Mouse (Mus musculus): ENCODE results near the gene 1810037I17Rik. TPM values are rescaled to one million over a fixed set of nuclear protein-coding genes. Genes with fewer than 3 reads are reported as not detected.

The 1810037I17Rik gene
- polyA plus RNA-seq (2016; fragmentation: Nextera tagmentation; extraction: Ambion mirVana), result 138 TPM in 2 replicates

DNA sequence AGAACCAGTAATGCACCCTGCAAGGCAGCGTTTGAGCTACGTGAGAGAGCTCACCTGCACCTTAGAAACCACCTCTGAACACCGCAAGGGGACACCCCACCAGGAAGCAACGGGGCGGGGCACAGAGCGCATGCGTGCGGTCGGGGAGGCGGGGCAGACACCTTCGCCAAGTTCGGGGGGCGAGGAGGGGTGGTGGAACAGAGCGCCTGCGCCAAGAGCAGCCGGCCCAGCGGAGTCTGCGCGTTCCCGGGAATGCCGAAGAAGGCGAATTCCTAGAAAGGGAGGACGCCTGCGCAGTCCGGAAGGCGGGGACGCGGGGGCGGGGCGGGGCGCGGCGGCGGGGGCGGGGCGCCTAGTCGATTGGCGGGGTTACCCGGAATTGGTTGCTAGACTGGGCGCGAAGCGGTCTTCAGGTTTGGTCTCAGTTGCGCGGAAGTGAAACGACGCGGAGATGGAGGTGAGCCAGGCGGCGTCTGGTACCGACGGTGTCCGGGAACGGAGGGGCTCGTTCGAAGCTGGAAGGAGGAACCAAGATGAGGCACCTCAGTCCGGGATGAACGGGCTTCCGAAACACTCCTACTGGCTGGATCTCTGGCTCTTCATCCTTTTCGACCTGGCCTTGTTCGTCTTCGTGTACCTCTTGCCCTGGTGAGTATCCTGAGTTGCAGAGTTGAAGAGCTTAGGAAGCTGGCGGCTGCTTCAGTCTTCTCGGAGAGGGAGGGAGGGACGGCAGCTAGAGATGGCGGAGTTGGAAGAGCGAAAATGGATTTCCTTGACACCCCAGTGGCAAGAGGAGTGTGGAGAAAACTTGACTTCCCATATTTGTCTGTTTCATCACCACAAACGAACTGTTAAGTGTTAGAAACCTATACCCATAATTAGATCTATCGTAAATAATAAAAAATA lies at the start of gene 1810037I17Rik:
Gene 1810037I17Rik (plus strand): TSS at position 195 of the 906 bp plus-strand sequence.
- peak within 1 kb of the TSS; percentile 74 for H3K4me3 ChIP-seq
- WGBS, result under 1% methylated on average over 68 of the region's 68 CpGs
- peaks cover 27% of the 10 kb centered on the region for H3K4me1 ChIP-seq (replicated peaks)
- peak; percentile 96 for ATAC-seq (ENCODE audit: insufficient number of reproducible peaks, low FRiP score)
- H3K9me3 ChIP-seq (replicated peaks), result no peaks in the 10 kb centered on the region
- H3K36me3 ChIP-seq, result peaks cover 11% of the 10 kb centered on the region
- peak within 1 kb of the TSS; percentile 84 for H3K27ac ChIP-seq (ENCODE audit: poor library complexity, severe bottlenecking)
- H3K4me2 ChIP-seq, result peak within 1 kb of the TSS; percentile 78
- no peaks in the 10 kb centered on the region for H3K27me3 ChIP-seq (replicated peaks)
- H3K9ac ChIP-seq, result peak within 1 kb of the TSS; percentile 76

DNA sequence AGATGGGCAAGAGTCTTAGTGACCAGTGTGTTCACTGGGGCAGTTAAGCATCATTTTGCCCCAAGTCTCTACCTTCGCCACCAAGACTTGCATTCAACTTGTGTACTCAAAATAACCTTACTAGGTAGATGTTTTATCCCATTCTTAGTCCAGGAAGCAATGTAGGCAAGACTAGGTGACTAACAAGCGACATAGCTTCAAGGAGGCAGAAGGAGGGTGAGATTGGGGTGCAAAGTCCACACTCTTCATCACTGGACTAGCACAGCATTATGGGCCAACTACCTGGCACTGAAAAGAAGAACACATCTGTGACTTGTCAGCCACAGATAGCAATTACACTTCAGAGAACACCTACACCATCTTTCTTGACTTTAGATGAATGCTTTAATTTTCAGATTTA lies 47.1 kb upstream of the 1810037I17Rik start:
- Histone ChIP-seq H3K4me1 (replicated peaks) (no peaks in the 10 kb centered on the region), H3K27me3 (replicated peaks) (no peaks in the 10 kb centered on the region), H3K4me2 (no peak overlapping the region), H3K27ac (ENCODE audit: poor library complexity, severe bottlenecking) (no peak overlapping the region), H3K9me3 (replicated peaks) (no peaks in the 10 kb centered on the region), H3K36me3 (no peaks in the 10 kb centered on the region), H3K4me3 (no peak overlapping the region), H3K9ac (no peak overlapping the region)
- WGBS, result 76% methylated on average over 2 of the region's 2 CpGs
- ATAC-seq (ENCODE audit: insufficient number of reproducible peaks, low FRiP score), result no peak

DNA sequence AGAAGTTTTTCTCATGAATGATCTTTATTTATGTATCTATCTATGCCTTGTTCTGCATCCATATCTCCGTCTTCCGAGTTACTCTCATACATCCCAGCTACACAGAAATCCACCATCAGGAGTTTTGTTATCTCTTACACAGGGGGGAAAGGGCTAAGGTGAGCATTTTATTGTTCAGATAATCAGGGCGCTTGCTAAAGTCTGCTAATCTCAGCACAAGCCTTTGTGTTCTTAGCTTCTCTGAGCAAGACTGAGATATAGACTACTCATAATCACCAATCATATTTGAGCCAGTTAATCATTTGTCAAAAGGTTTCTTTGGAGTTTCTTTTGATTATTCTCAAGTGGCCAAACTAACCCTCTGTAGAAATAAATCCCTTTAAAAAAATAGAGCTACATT lies 46.5 kb upstream of the 1810037I17Rik start:
- Histone ChIP-seq H3K9ac (no peak overlapping the region), H3K9me3 (replicated peaks) (no peaks in the 10 kb centered on the region), H3K4me3 (no peak overlapping the region), H3K27me3 (replicated peaks) (no peaks in the 10 kb centered on the region), H3K36me3 (no peaks in the 10 kb centered on the region), H3K27ac (ENCODE audit: poor library complexity, severe bottlenecking) (no peak overlapping the region), H3K4me2 (no peak overlapping the region), H3K4me1 (replicated peaks) (no peaks in the 10 kb centered on the region)
- 81% methylated on average over 3 of the region's 3 CpGs for WGBS
- no peak for ATAC-seq (ENCODE audit: insufficient number of reproducible peaks, low FRiP score)

DNA sequence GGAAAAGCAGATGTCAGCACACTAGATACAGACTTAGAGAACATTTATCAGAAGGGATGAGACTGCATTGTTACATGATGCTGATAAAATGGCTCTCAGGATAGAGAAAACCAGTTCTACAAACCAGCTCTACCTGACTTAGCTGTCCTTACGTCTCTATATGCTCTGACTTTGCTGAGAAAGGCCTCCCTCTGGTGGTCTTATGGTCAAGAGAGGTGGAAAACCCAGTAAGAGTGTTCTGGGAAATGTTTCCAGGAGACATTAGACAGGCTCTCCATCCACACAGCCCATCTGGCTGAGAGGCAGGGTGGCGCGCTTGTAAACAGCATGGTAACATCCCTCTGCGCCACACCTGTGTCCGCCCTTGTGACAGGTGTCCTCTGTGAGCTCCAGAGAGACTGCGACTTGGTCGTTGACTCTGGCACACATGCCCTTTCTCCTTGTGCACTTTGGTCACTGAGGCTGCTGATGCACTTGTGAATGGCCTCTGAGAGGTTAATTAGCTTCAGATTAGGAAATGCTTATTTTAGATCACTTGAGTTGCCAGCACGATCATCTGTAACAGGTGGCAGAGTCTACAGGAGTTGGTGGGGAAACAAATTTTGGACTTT lies 45.2 kb upstream of the 1810037I17Rik start:
- H3K4me1 ChIP-seq (replicated peaks), result no peaks in the 10 kb centered on the region
- H3K4me3 ChIP-seq, result no peak overlapping the region
- H3K9ac ChIP-seq, result no peak overlapping the region
- H3K4me2 ChIP-seq, result no peak overlapping the region
- H3K9me3 ChIP-seq (replicated peaks), result no peaks in the 10 kb centered on the region
- H3K27me3 ChIP-seq (replicated peaks), result no peaks in the 10 kb centered on the region
- H3K27ac ChIP-seq (ENCODE audit: poor library complexity, severe bottlenecking), result no peak overlapping the region
- ATAC-seq (ENCODE audit: insufficient number of reproducible peaks, low FRiP score), result no peak
- no peaks in the 10 kb centered on the region for H3K36me3 ChIP-seq
- 73% methylated on average over 8 of the region's 8 CpGs for WGBS

DNA sequence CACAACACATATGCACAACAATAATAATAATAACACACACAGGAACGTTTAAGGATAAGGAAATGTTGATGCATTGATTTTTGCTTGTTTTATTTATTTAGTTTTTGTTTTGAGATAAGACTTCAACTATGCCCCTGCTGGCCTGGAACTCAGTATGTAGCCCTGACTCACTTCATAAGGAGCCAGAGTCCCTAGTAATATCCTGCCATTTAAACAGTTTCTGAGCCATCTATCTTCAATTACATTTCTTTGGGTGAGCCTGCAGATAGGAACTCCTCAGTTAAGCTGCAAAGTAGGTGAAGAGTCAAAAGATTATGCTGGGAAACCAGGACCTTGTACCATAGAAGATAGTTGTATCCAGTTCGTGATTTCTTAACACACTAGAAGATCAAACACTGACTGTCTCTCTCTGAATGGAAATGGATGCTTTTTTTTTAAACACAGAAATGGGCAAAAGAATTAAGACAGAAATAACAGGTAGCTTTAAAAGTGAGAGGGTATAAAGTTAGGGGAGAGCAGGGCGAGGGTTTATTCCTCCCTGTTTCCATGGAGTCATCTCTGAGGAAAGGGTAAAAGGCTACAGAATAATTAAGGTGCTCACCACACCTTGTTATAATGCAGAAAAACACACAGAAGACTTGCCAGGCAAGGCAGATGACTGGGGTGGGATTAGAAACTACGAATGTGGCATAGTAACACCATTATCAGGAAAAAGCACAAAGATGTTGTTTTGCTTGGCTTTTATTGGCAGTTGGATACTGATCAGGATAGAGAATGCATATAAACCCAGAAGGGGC lies 36.3 kb upstream of the 1810037I17Rik start:
- Histone ChIP-seq H3K9me3 (replicated peaks) (no peaks in the 10 kb centered on the region), H3K27me3 (replicated peaks) (no peaks in the 10 kb centered on the region), H3K4me2 (no peak overlapping the region), H3K27ac (ENCODE audit: poor library complexity, severe bottlenecking) (no peak overlapping the region), H3K4me1 (replicated peaks) (no peaks in the 10 kb centered on the region), H3K9ac (no peak overlapping the region), H3K4me3 (no peak overlapping the region), H3K36me3 (no peaks in the 10 kb centered on the region)
- WGBS, result 64% methylated on average over 4 of the region's 4 CpGs
- ATAC-seq (ENCODE audit: insufficient number of reproducible peaks, low FRiP score), result no peak

DNA sequence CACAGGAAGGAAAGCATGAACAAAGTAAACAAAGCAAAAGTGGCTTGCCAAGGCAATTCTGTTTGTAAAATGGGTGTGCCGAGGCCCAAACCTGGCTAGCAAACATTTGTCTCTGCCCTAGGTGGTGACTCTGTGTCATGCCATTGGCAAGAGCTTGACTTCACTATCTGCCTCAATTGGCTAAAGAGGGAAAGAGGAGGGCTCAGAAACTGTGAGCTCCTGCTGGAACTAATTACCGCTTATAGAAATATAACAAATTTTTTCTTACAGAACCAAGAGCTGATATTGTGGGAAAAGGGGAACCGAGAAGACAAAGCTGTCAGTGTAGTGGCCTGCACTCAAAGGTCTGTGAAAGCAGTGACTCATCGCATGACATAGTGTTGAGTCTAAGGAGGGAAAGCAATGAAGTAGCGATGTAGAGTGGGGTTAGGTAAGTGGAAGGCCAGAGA lies 35.6 kb upstream of the 1810037I17Rik start:
- Histone ChIP-seq H3K4me2 (no peak overlapping the region), H3K9me3 (replicated peaks) (no peaks in the 10 kb centered on the region), H3K9ac (no peak overlapping the region), H3K36me3 (no peaks in the 10 kb centered on the region), H3K4me1 (replicated peaks) (no peaks in the 10 kb centered on the region), H3K27ac (ENCODE audit: poor library complexity, severe bottlenecking) (no peak overlapping the region), H3K4me3 (no peak overlapping the region), H3K27me3 (replicated peaks) (no peaks in the 10 kb centered on the region)
- ATAC-seq (ENCODE audit: insufficient number of reproducible peaks, low FRiP score), result no peak
- 54% methylated on average over 5 of the region's 5 CpGs for WGBS

DNA sequence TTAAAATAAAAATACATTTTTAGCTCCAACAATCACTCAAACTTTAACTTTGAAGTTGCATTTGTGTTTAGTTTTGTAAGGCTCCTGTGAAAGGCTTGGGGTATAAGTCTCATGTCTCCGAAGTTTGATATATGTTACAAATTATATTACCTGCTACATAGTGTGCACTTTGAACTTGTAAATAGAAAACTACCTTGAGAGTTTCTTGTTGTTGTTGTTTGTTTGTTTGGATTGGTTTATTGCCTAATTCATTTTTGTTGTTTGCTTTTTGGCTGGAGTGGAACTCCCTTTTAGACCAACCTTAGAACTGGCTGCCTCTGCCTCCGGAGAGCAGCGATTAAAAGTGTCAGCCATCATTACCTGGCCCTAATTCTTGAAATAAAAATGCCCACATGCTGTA lies 29.2 kb upstream of the 1810037I17Rik start, which contains the start of gene Fabp2:
Gene Fabp2 (plus strand): TSS at position 301 of the 400 bp plus-strand sequence.
- H3K36me3 ChIP-seq, result no peaks in the 10 kb centered on the region
- H3K9me3 ChIP-seq (replicated peaks), result no peaks in the 10 kb centered on the region
- ATAC-seq (ENCODE audit: insufficient number of reproducible peaks, low FRiP score), result no peak
- H3K9ac ChIP-seq, result no peak within 1 kb of the TSS
- H3K4me3 ChIP-seq, result no peak within 1 kb of the TSS
- no peaks in the 10 kb centered on the region for H3K27me3 ChIP-seq (replicated peaks)
- no peak within 1 kb of the TSS for H3K4me2 ChIP-seq
- no peaks in the 10 kb centered on the region for H3K4me1 ChIP-seq (replicated peaks)
- no peak within 1 kb of the TSS for H3K27ac ChIP-seq (ENCODE audit: poor library complexity, severe bottlenecking)
- WGBS, result 86% methylated on average over 3 of the region's 3 CpGs

DNA sequence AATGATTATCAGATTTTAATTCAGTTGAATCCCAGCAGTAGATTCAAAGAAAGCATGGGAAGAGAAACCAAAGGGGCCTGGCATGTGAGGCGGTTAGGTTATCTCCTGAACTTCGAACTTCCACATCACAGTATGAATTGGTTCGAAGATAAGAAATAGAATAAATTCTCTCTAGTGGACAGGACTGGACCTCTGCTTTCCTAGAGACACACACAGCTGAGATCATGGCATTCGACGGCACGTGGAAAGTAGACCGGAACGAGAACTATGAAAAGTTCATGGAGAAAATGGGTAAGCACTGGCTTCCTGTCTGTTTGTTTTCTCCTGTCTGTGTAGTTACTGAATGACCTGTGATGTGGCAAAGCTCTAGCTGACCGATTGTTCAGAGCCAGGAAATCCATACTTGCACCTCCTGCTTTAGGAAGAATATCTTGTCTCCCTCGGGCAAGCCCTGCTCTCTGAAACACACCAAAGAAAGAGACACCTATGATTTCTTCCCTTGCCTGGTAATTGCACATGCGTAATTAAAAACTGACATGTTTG lies 28.7 kb upstream of the 1810037I17Rik start:
- Histone ChIP-seq H3K36me3 (no peaks in the 10 kb centered on the region), H3K27ac (ENCODE audit: poor library complexity, severe bottlenecking) (no peak overlapping the region), H3K9ac (no peak overlapping the region), H3K9me3 (replicated peaks) (no peaks in the 10 kb centered on the region), H3K4me3 (no peak overlapping the region), H3K4me2 (no peak overlapping the region), H3K27me3 (replicated peaks) (no peaks in the 10 kb centered on the region), H3K4me1 (replicated peaks) (no peaks in the 10 kb centered on the region)
- no peak for ATAC-seq (ENCODE audit: insufficient number of reproducible peaks, low FRiP score)
- WGBS, result 60% methylated on average over 11 of the region's 11 CpGs

DNA sequence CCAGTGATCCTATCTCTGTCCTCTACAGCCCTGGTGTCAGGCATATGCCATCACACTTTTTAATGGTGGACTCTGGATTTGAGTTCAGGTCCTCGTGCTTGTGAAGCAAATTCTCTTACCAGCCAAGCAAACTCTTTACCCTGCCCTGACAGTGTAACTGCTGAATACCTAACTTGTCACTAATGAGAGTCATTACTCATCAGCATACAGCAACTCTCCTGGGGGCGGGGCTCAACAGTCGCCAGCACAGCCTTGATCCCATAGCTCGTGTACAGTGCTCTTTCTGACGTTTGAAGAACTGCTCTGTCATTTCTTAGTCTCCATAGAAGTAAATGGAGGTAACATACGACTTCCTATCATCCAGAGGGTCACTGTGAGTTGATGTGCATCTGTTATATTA lies 25.7 kb upstream of the 1810037I17Rik start:
- ATAC-seq (ENCODE audit: insufficient number of reproducible peaks, low FRiP score), result no peak
- no peak overlapping the region for H3K4me2 ChIP-seq
- WGBS, result 57% methylated on average over 6 of the region's 6 CpGs
- no peaks in the 10 kb centered on the region for H3K4me1 ChIP-seq (replicated peaks)
- H3K9ac ChIP-seq, result no peak overlapping the region
- H3K36me3 ChIP-seq, result no peaks in the 10 kb centered on the region
- H3K4me3 ChIP-seq, result no peak overlapping the region
- no peak overlapping the region for H3K27ac ChIP-seq (ENCODE audit: poor library complexity, severe bottlenecking)
- no peaks in the 10 kb centered on the region for H3K9me3 ChIP-seq (replicated peaks)
- no peaks in the 10 kb centered on the region for H3K27me3 ChIP-seq (replicated peaks)

DNA sequence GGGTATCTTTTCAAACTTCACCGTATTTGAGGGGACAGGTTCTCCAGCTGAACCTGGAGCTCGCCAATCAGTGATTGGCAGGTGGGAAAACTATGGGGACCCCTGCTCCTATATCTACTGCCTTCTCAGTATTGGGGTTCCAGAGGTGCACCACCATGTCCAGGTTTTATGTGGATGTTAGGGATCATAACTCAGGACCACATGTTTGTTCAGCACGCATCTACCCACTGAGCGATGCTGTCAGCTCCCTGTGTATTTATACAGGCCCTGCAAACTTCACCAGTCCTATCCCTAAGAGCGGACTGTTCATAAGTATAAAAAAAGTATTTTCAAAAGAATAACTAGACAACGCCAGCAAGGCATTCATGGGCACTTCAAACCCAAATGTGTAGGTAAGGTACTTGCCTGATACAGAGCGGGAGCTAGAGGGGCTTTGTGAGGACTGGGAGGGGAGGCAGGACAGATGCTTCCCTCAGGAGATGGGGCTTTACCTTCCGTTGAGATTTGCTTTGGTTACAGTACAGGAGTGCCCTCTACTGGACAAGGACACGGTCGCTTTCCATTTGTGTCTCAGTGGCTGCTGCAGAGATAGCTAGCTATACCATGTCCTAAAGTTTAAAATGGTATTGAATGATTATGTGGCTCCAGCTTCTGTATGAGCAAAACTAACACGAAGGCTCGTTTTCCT lies 20.1 kb upstream of the 1810037I17Rik start:
- no peaks in the 10 kb centered on the region for H3K36me3 ChIP-seq
- H3K4me2 ChIP-seq, result no peak overlapping the region
- WGBS, result 39% methylated on average over 12 of the region's 12 CpGs
- ATAC-seq (ENCODE audit: insufficient number of reproducible peaks, low FRiP score), result peak; percentile 33; the same call in 1 of the 2 replicates
- no peaks in the 10 kb centered on the region for H3K27me3 ChIP-seq (replicated peaks)
- no peak overlapping the region for H3K4me3 ChIP-seq
- no peaks in the 10 kb centered on the region for H3K4me1 ChIP-seq (replicated peaks)
- peaks cover 6% of the 10 kb centered on the region; the same call in 1 of the 2 replicates for H3K9me3 ChIP-seq (replicated peaks)
- no peak overlapping the region for H3K27ac ChIP-seq (ENCODE audit: poor library complexity, severe bottlenecking)
- no peak overlapping the region for H3K9ac ChIP-seq
